Mouse (Mus musculus) embryonic facial prominence, embryonic 13.5 days (tissue): ENCODE results near the gene Cdhr5. TPM values are rescaled to one million over a fixed set of nuclear protein-coding genes. Genes with fewer than 3 reads are reported as not detected.

Experiments used
- ATAC-seq: fragments of 200-750 bp; cut with Nextera tagmentation; 2 replicates; pipeline ENCODE4 v1.8.0; 2017; ENCODE audit warnings: low read depth; ENCODE audit not compliant: insufficient number of reproducible peaks, insufficient read depth, low FRiP score, low TSS enrichment
- H3K27ac ChIP-seq: fragments of 300-500 bp; sonication (generic); 2 replicates; pipeline ENCODE4 v1.5.1; 2015; ENCODE audit warnings: moderate library complexity, mild to moderate bottlenecking, inconsistent platforms
- H3K27me3 ChIP-seq: fragments of 300-500 bp; sonication (generic); 2 replicates; pipeline ENCODE4 v1.6.1; 2015; ENCODE audit warnings: mild to moderate bottlenecking, inconsistent platforms
- H3K36me3 ChIP-seq: fragments of 300-500 bp; sonication (generic); 2 replicates; pipeline ENCODE4 v1.6.1; 2015; ENCODE audit warnings: mild to moderate bottlenecking, inconsistent platforms
- H3K4me1 ChIP-seq: fragments of 300-500 bp; sonication (generic); 2 replicates; pipeline ENCODE4 v1.6.1; 2015; ENCODE audit warnings: inconsistent platforms
- H3K4me2 ChIP-seq: fragments of 300-500 bp; sonication (generic); 2 replicates; pipeline ENCODE4 v1.6.1; 2015; ENCODE audit warnings: moderate library complexity, mild to moderate bottlenecking, inconsistent platforms
- H3K4me3 ChIP-seq: fragments of 300-500 bp; sonication (generic); 2 replicates; pipeline ENCODE4 v1.5.1; 2015; ENCODE audit warnings: mild to moderate bottlenecking, inconsistent platforms
- H3K9ac ChIP-seq: fragments of 300-500 bp; sonication (generic); 2 replicates; pipeline ENCODE4 v1.6.1; 2015; ENCODE audit warnings: mild to moderate bottlenecking, inconsistent platforms
- H3K9me3 ChIP-seq: fragments of 300-500 bp; sonication (generic); 2 replicates; pipeline ENCODE4 v1.6.1; 2016; ENCODE audit warnings: inconsistent platforms
- WGBS: fragments of 180-500 bp; shearing (Covaris S2); methylation state at CpG from one replicate; pipeline ENCODE4 v1.1.7; 2015; ENCODE audit warnings: mixed read lengths; 5-methylcytosine and 5-hydroxymethylcytosine counted together
- microRNA counts: library from miRNA; unstranded; fragments of <30 nt; microRNA quantifications from one replicate; lab custom pipeline; 2016
- microRNA-seq: library from miRNA; unstranded; fragments of <30 nt; microRNA quantifications from one replicate; pipeline ENCODE4, GENCODE M21; 2016
- polyA plus RNA-seq: library from polyadenylated mRNA; unstranded; fragments of >200 nt; fragmentation: Nextera tagmentation; extraction: Ambion mirVana; gene quantifications from 2 replicates; pipeline ENCODE4 v1.2.1, GENCODE M21; 2015

The Cdhr5 gene
- polyA plus RNA-seq, 1 experiment from 2014 or later: not detected

DNA sequence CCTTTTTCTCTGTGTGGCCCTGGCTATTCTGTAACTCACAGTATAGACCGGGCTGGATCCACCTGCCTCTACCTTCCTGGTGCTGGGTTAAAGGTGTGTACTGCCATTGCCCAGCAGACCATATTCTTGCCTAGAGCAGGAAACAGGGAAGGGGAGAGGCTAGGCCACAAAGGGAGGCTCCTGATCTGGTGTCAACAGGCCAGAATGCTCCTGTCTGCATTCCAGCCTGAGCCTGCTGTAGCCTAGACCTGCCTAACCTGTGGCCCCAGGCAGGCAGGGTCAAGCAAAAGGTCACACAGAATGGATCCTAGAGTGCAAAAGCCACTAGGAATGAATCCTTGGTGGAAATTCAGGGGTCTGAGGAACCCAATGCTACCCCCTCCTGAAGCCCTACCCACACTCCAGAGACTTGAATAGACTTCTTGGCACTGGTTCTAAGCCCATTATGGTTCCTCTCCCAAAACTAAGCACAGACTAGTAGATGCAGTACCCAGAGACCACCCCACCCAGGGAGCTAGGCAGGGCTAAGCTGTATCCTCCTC is 57.0 kb downstream of the Cdhr5 start:
- H3K4me3 ChIP-seq: no peak overlapping the region
- peaks cover 17% of the 10 kb centered on the region for H3K36me3 ChIP-seq
- H3K27ac ChIP-seq: no peak overlapping the region
- 81% methylated on average over 1 of the region's 1 CpGs for WGBS
- peaks cover 45% of the 10 kb centered on the region for H3K4me1 ChIP-seq
- ATAC-seq: no peak
- no peaks in the 10 kb centered on the region for H3K27me3 ChIP-seq
- H3K9me3 ChIP-seq: no peaks in the 10 kb centered on the region
- H3K4me2 ChIP-seq: no peak overlapping the region
- H3K9ac ChIP-seq: no peak overlapping the region

MicroRNA genes within 50 kb of the gene (microRNA counts, 519-probe panel; counts per million panel counts)
- 3,861 counts per million, percentile 84 among the panel's probes with 10 or more counts for microRNA mmu-miR-210 (lab: Ali Mortazavi, UCI)

Small RNA genes within 50 kb of the gene (microRNA-seq; reads per million reads assigned to microRNA genes)
- 686 reads per million, percentile 74 among the genes with 10 or more reads in this experiment for gene Mir210

Other genes with a start within 250 kb of the Cdhr5 start
- not detected in 2 replicates for gene Gm17387, start 247.7 kb downstream of the Cdhr5 start, polyA plus RNA-seq
- gene B4galnt4, start 215.7 kb downstream of the Cdhr5 start, polyA plus RNA-seq: 26.4 and 27.4 TPM in 2 replicates
- gene Pkp3, start 198.6 kb downstream of the Cdhr5 start, polyA plus RNA-seq: 36.1 and 46.2 TPM in 2 replicates
- 2.4 and 3.8 TPM in 2 replicates for gene Sigirr, start 176.2 kb downstream of the Cdhr5 start, polyA plus RNA-seq
- gene Ano9, start 159.0 kb downstream of the Cdhr5 start, polyA plus RNA-seq: 5.2 TPM in 2 replicates
- gene Ptdss2, start 154.4 kb downstream of the Cdhr5 start, polyA plus RNA-seq: 70.8 and 76.0 TPM in 2 replicates
- 111 and 118 TPM in 2 replicates for gene Rnh1, start 103.9 kb downstream of the Cdhr5 start, polyA plus RNA-seq
- 99.8 and 110 TPM in 2 replicates for gene Hras, start 82.8 kb downstream of the Cdhr5 start, polyA plus RNA-seq
- gene Lrrc56, start 82.6 kb downstream of the Cdhr5 start, polyA plus RNA-seq: 11.6 and 13.3 TPM in 2 replicates
- gene Lmntd2, start 62.7 kb downstream of the Cdhr5 start, polyA plus RNA-seq: 2.8 and 3.4 TPM in 2 replicates
- gene Rassf7, start 60.9 kb downstream of the Cdhr5 start, polyA plus RNA-seq: 32.9 and 40.0 TPM in 2 replicates
- 78.5 and 82.0 TPM in 2 replicates for gene Phrf1, start 48.0 kb downstream of the Cdhr5 start, polyA plus RNA-seq
- 2.0 and 2.4 TPM in 2 replicates for gene Irf7, start 10.3 kb downstream of the Cdhr5 start, polyA plus RNA-seq
- gene Sct, start 2.3 kb upstream of the Cdhr5 start, polyA plus RNA-seq: 1.1 and 1.9 TPM in 2 replicates
- 1.3 and 1.7 TPM in 2 replicates for gene Drd4, start 15.2 kb upstream of the Cdhr5 start, polyA plus RNA-seq
- 81.1 and 83.3 TPM in 2 replicates for gene Deaf1, start 50.9 kb upstream of the Cdhr5 start, polyA plus RNA-seq
- 57.7 and 58.0 TPM in 2 replicates for gene Tmem80, start 51.0 kb upstream of the Cdhr5 start, polyA plus RNA-seq
- 12.1 and 13.1 TPM in 2 replicates for gene Eps8l2, start 62.1 kb upstream of the Cdhr5 start, polyA plus RNA-seq
- gene Taldo1, start 115.4 kb upstream of the Cdhr5 start, polyA plus RNA-seq: 268 and 277 TPM in 2 replicates
- gene Gatd1, start 137.3 kb upstream of the Cdhr5 start, polyA plus RNA-seq: 73.2 and 74.2 TPM in 2 replicates
- 2.8 and 3.4 TPM in 2 replicates for gene Cend1, start 152.7 kb upstream of the Cdhr5 start, polyA plus RNA-seq
- gene Slc25a22, start 161.1 kb upstream of the Cdhr5 start, polyA plus RNA-seq: 32.4 and 35.3 TPM in 2 replicates
- gene Pidd1, start 167.2 kb upstream of the Cdhr5 start, polyA plus RNA-seq: 11.4 and 12.0 TPM in 2 replicates
- gene Rplp2, start 170.6 kb upstream of the Cdhr5 start, polyA plus RNA-seq: 1,344 and 1,500 TPM in 2 replicates
- gene Pnpla2, start 178.4 kb upstream of the Cdhr5 start, polyA plus RNA-seq: 13.4 and 13.5 TPM in 2 replicates
- gene Cracr2b, start 184.3 kb upstream of the Cdhr5 start, polyA plus RNA-seq: 11.5 and 12.7 TPM in 2 replicates
- 16.5 and 16.6 TPM in 2 replicates for gene Cd151, start 190.6 kb upstream of the Cdhr5 start, polyA plus RNA-seq
- gene Polr2l, start 198.3 kb upstream of the Cdhr5 start, polyA plus RNA-seq: 64.5 and 70.3 TPM in 2 replicates
- gene Tspan4, start 198.5 kb upstream of the Cdhr5 start, polyA plus RNA-seq: 46.4 and 55.6 TPM in 2 replicates